In genomic region chr15:83167126-83167525, GRCm38 (mm10) we compare ENCODE assay signal across 8 mouse cellular contexts. TPM values are rescaled to one million over a fixed set of nuclear protein-coding genes. Genes with fewer than 3 reads are reported as not detected.
A peak's percentile ranks its signal among the peaks of the same experiment; 100 is the strongest.
DNase-seq lines count a peak whose midpoint lies in the region; ATAC-seq and TF ChIP-seq lines count a peak whose summit lies in the region.

No protein-coding gene starts in this region.

- intact Hi-C loops in heart, postnatal 36 days (cut with DNase I) = no loop called here

- H3K27ac ChIP-seq in heart, embryonic 10.5 days = peak overlapping the region; percentile 71
- no peak overlapping the region for H3K27ac ChIP-seq in midbrain, embryonic 11.5 days (ENCODE audit: low read depth, low read length)
- no peak overlapping the region for H3K27ac ChIP-seq in midbrain, postnatal 0 days (ENCODE audit: low read depth, low read length)
- H3K27ac ChIP-seq in limb, embryonic 15.5 days = peak overlapping the region; percentile 77

- WGBS in heart, embryonic 10.5 days = 77% methylated on average over 5 of the region's 5 CpGs
- WGBS in midbrain, embryonic 11.5 days = 91% methylated on average over 5 of the region's 5 CpGs
- WGBS in midbrain, postnatal 0 days = 92% methylated on average over 5 of the region's 5 CpGs
- WGBS in limb, embryonic 15.5 days = 56% methylated on average over 5 of the region's 5 CpGs

- H3K4me1 ChIP-seq in heart, embryonic 10.5 days = peaks cover 64% of the 10 kb centered on the region
- peaks cover 6% of the 10 kb centered on the region for H3K4me1 ChIP-seq in midbrain, embryonic 11.5 days (ENCODE audit: control insufficient read depth, insufficient read depth, low read length)
- 0 out of 2 replicates have a peak, but pooled peaks cover 14% of the 10 kb centered on the region for H3K4me1 ChIP-seq in midbrain, postnatal 0 days (ENCODE audit: insufficient read depth, low read length)
- peaks cover 53% of the 10 kb centered on the region for H3K4me1 ChIP-seq in limb, embryonic 15.5 days

- ATAC-seq in midbrain, embryonic 11.5 days (ENCODE audit: low FRiP score) = no peak
- no peak for ATAC-seq in midbrain, postnatal 0 days (ENCODE audit: low FRiP score)
- ATAC-seq in limb, embryonic 15.5 days (ENCODE audit: insufficient number of reproducible peaks, low FRiP score, low TSS enrichment, low read depth) = no peak

- no peaks in the 10 kb centered on the region for H3K9me3 ChIP-seq in heart, embryonic 10.5 days
- H3K9me3 ChIP-seq in midbrain, embryonic 11.5 days (ENCODE audit: control insufficient read depth, low read length) = no peaks in the 10 kb centered on the region
- H3K9me3 ChIP-seq in midbrain, postnatal 0 days (ENCODE audit: low read length) = no peaks in the 10 kb centered on the region
- H3K9me3 ChIP-seq in limb, embryonic 15.5 days = no peaks in the 10 kb centered on the region

- H3K27me3 ChIP-seq in heart, embryonic 10.5 days (ENCODE audit: insufficient read depth, poor library complexity, severe bottlenecking) = no peaks in the 10 kb centered on the region
- H3K27me3 ChIP-seq in midbrain, embryonic 11.5 days (ENCODE audit: control insufficient read depth, insufficient read depth, low read length) = no peaks in the 10 kb centered on the region
- H3K27me3 ChIP-seq in midbrain, postnatal 0 days (ENCODE audit: insufficient read depth, low read length) = no peaks in the 10 kb centered on the region
- no peaks in the 10 kb centered on the region for H3K27me3 ChIP-seq in limb, embryonic 15.5 days

- H3K4me2 ChIP-seq in midbrain, embryonic 11.5 days = no peak overlapping the region
- H3K4me2 ChIP-seq in midbrain, postnatal 0 days (ENCODE audit: low read depth, low read length, poor library complexity, severe bottlenecking) = no peak overlapping the region
- no peak overlapping the region for H3K4me2 ChIP-seq in limb, embryonic 15.5 days

- no peak overlapping the region for H3K9ac ChIP-seq in midbrain, embryonic 11.5 days (ENCODE audit: low read length)
- no peak overlapping the region for H3K9ac ChIP-seq in midbrain, postnatal 0 days (replicated peaks; ENCODE audit: low read length, poor library complexity, severe bottlenecking)
- no peak overlapping the region for H3K9ac ChIP-seq in limb, embryonic 15.5 days

- TF ChIP-seq CTCF in midbrain, postnatal 0 days (IDR thresholded peaks at IDR 0.05) = no peak

- no peak overlapping the region for H3K4me3 ChIP-seq in heart, embryonic 10.5 days
- H3K4me3 ChIP-seq in midbrain, embryonic 11.5 days (ENCODE audit: low read depth, low read length) = no peak overlapping the region
- H3K4me3 ChIP-seq in midbrain, postnatal 0 days (ENCODE audit: low read depth, low read length) = no peak overlapping the region
- H3K4me3 ChIP-seq in limb, embryonic 15.5 days = no peak overlapping the region

- peaks cover 19% of the 10 kb centered on the region for H3K36me3 ChIP-seq in heart, embryonic 10.5 days
- no peaks in the 10 kb centered on the region for H3K36me3 ChIP-seq in midbrain, embryonic 11.5 days (ENCODE audit: control insufficient read depth, insufficient read depth, low read length)
- H3K36me3 ChIP-seq in midbrain, postnatal 0 days (ENCODE audit: insufficient read depth, low read length) = peaks cover 6% of the 10 kb centered on the region
- peaks cover 22% of the 10 kb centered on the region for H3K36me3 ChIP-seq in limb, embryonic 15.5 days

- no peak for DNase-seq in heart, embryonic 10.5 days (ENCODE audit: low spot score)
- DNase-seq in heart, postnatal 36 days = no peak
- peak; percentile 23 for DNase-seq in midbrain, embryonic 11.5 days (ENCODE audit: low spot score, missing footprints)
- DNase-seq in midbrain, postnatal 0 days (ENCODE audit: low spot score) = no peak
- DNase-seq in urinary bladder, adult 2 months (ENCODE audit: low spot score) = peak; percentile 44
- no peak for DNase-seq in gastrocnemius, postnatal 25 days
- no peak for DNase-seq in left cerebral cortex, adult 11 months (ENCODE audit: low spot score)

RNA-seq across cellular contexts. Expression of gene Cyb5r3, which starts 5.3 kb away (rescaled TPM):
- polyA plus RNA-seq in heart, embryonic 10.5 days (2016; fragmentation: Nextera tagmentation; extraction: Ambion mirVana) = 177 and 178 TPM in 2 replicates
- total RNA-seq in heart, postnatal 36 days (2021) = 10 to 100 TPM; 88.0 to 94.8 TPM
- polyA plus RNA-seq in midbrain, embryonic 11.5 days (2014; fragmentation: Nextera tagmentation; extraction: Ambion mirVana) = 156 and 161 TPM in 2 replicates
- total RNA-seq in midbrain, postnatal 0 days (2014; rRNA removed) = 76.8 and 86.5 TPM in 2 replicates
- 127 and 146 TPM in 2 replicates for polyA plus RNA-seq in midbrain, postnatal 0 days (2015; fragmentation: Nextera tagmentation; extraction: Ambion mirVana)
- polyA plus RNA-seq in limb, embryonic 15.5 days (2015; fragmentation: Nextera tagmentation; extraction: Ambion mirVana) = 152 and 185 TPM in 2 replicates
- 131 and 197 TPM in 2 replicates for polyA plus RNA-seq in urinary bladder, adult 2 months (2012; rRNA removed)
- 10 to 100 TPM; 47.0 to 65.7 TPM for total RNA-seq in gastrocnemius, postnatal 25 days (2021)

RNA-seq across cellular contexts. Expression of gene Poldip3, which starts 17.9 kb away (rescaled TPM):
- polyA plus RNA-seq in heart, embryonic 10.5 days (2016; fragmentation: Nextera tagmentation; extraction: Ambion mirVana) = 105 and 119 TPM in 2 replicates
- total RNA-seq in heart, postnatal 36 days (2021) = 10 to 100 TPM; 26.6 to 29.1 TPM
- 167 and 173 TPM in 2 replicates for polyA plus RNA-seq in midbrain, embryonic 11.5 days (2014; fragmentation: Nextera tagmentation; extraction: Ambion mirVana)
- 93.3 and 114 TPM in 2 replicates for total RNA-seq in midbrain, postnatal 0 days (2014; rRNA removed)
- 108 and 110 TPM in 2 replicates for polyA plus RNA-seq in midbrain, postnatal 0 days (2015; fragmentation: Nextera tagmentation; extraction: Ambion mirVana)
- polyA plus RNA-seq in limb, embryonic 15.5 days (2015; fragmentation: Nextera tagmentation; extraction: Ambion mirVana) = 134 and 137 TPM in 2 replicates
- polyA plus RNA-seq in urinary bladder, adult 2 months (2012; rRNA removed) = 60.9 and 64.6 TPM in 2 replicates
- total RNA-seq in gastrocnemius, postnatal 25 days (2021) = 10 to 100 TPM; 16.7 to 16.9 TPM

RNA-seq across cellular contexts. Expression of gene Rrp7a, which starts 44.5 kb away (rescaled TPM):
- polyA plus RNA-seq in heart, embryonic 10.5 days (2016; fragmentation: Nextera tagmentation; extraction: Ambion mirVana) = 52.7 and 64.6 TPM in 2 replicates
- total RNA-seq in heart, postnatal 36 days (2021) = 10 to 100 TPM; 42.3 to 42.8 TPM
- polyA plus RNA-seq in midbrain, embryonic 11.5 days (2014; fragmentation: Nextera tagmentation; extraction: Ambion mirVana) = 70.5 and 79.6 TPM in 2 replicates
- 171 and 228 TPM in 2 replicates for total RNA-seq in midbrain, postnatal 0 days (2014; rRNA removed)
- 92.7 and 95.2 TPM in 2 replicates for polyA plus RNA-seq in midbrain, postnatal 0 days (2015; fragmentation: Nextera tagmentation; extraction: Ambion mirVana)
- polyA plus RNA-seq in limb, embryonic 15.5 days (2015; fragmentation: Nextera tagmentation; extraction: Ambion mirVana) = 66.9 and 67.3 TPM in 2 replicates
- polyA plus RNA-seq in urinary bladder, adult 2 months (2012; rRNA removed) = 56.1 and 60.9 TPM in 2 replicates
- 10 to 100 TPM; 41.8 to 42.8 TPM for total RNA-seq in gastrocnemius, postnatal 25 days (2021)

Comparison
In these comparisons a context has a peak if more than half of its experiments do, and no peak if none do; other contexts are left out.
1. DNase-seq: peak in midbrain, embryonic 11.5 days (single experiment) and urinary bladder, adult 2 months (single experiment); none in heart, embryonic 10.5 days (single experiment), heart, postnatal 36 days (0 of 2), midbrain, postnatal 0 days (single experiment), gastrocnemius, postnatal 25 days (single experiment) and left cerebral cortex, adult 11 months (single experiment).
2. H3K27ac ChIP-seq: peak in heart, embryonic 10.5 days (single experiment) and limb, embryonic 15.5 days (single experiment); none in midbrain, embryonic 11.5 days (single experiment) and midbrain, postnatal 0 days (single experiment).